Mouse (Mus musculus) CH12.LX (cell line): ENCODE measurements around the gene Gm4981.

ENCODE experiments used
- CHD1 ChIP-seq: IDR thresholded peaks from 2 replicates; pipeline ENCODE4 v1.6.1; 2012; ENCODE audit warnings: low read depth, low read length, improper control_type of control experiment, inconsistent platforms
- CHD2 ChIP-seq: IDR thresholded peaks from 2 replicates; pipeline ENCODE4 v1.6.1; 2011; ENCODE audit warnings: low read length, improper control_type of control experiment
- CTCF ChIP-seq, 2 experiments: IDR thresholded peaks in 1 of 2; conservative IDR thresholded peaks in 1 of 2; 2 replicates each; pipeline ENCODE4 v1.5.1; 2011 to 2012; ENCODE audit warnings: low read depth in 2 of 2, low read length in 2 of 2, improper control_type of control experiment in 1 of 2, inconsistent platforms in 1 of 2, mild to moderate bottlenecking in 1 of 2, moderate library complexity in 1 of 2
- EP300 ChIP-seq: IDR thresholded peaks from 2 replicates; pipeline ENCODE4 v1.6.1; 2011; ENCODE audit warnings: low read length, improper control_type of control experiment
- JUN ChIP-seq: IDR thresholded peaks from 2 replicates; pipeline ENCODE4 v1.6.1; 2011; ENCODE audit warnings: low read depth, mild to moderate bottlenecking, low read length, improper control_type of control experiment, moderate library complexity; ENCODE audit not compliant: insufficient read depth
- JUND ChIP-seq: conservative IDR thresholded peaks from 2 replicates; pipeline ENCODE4 v1.6.1; 2011; ENCODE audit warnings: low read depth, low read length, improper control_type of control experiment
- MEF2A ChIP-seq: IDR thresholded peaks from 2 replicates; pipeline ENCODE4 v1.6.1; 2014; ENCODE audit warnings: low read depth, mild to moderate bottlenecking, inconsistent platforms, low read length, improper control_type of control experiment, borderline replicate concordance
- POLR2A ChIP-seq: IDR thresholded peaks from 2 replicates; pipeline ENCODE4 v1.6.1; 2011; ENCODE audit warnings: low read depth, mild to moderate bottlenecking, improper control_type of control experiment, low read length
- SIN3A ChIP-seq: IDR thresholded peaks from 2 replicates; pipeline ENCODE4 v1.6.1; 2012; ENCODE audit warnings: low read length, improper control_type of control experiment, inconsistent platforms
- USF1 ChIP-seq: IDR thresholded peaks from 2 replicates; pipeline ENCODE4 v1.6.1; 2014; ENCODE audit warnings: low read depth, mild to moderate bottlenecking, inconsistent platforms, low read length, improper control_type of control experiment

- TF ChIP-seq CHD2: no peak
- TF ChIP-seq CTCF (conservative IDR thresholded peaks at IDR 0.05 in 1 of 2, IDR thresholded peaks at IDR 0.05 in 1 of 2; ENCODE audit: low read depth in 2 of 2, low read length in 2 of 2): no peak
- TF ChIP-seq EP300: no peak
- no peak for TF ChIP-seq POLR2A
- TF ChIP-seq USF1: no peak
- TF ChIP-seq SIN3A: no peak
- no peak for TF ChIP-seq CHD1
- TF ChIP-seq JUND: no peak
- TF ChIP-seq JUN: no peak
- TF ChIP-seq MEF2A: no peak
Observed at GRCm38 (mm10) chr10:58217366-58217765, 19.1 kb downstream of the Gm4981 start.
